ENCODE assay signal across 17 mouse cellular contexts in genomic region chr11:79288278-79288843, GRCm38 (mm10). TPM values are rescaled to one million over a fixed set of nuclear protein-coding genes. Genes with fewer than 3 reads are reported as not detected.
DNase-seq lines count a peak whose midpoint lies in the region; ATAC-seq lines count a peak whose summit lies in the region.
"Had no signal": no experiment of that assay in that cellular context is flagged by ENCODE, and none has a peak within 500 bp of the region (broad histone marks: within the 10 kb centered on the region; RNA-seq: fewer than 3 reads in every experiment).

No protein-coding gene starts in this region.

- WGBS in kidney, embryonic 15.5 days = 12% methylated on average over 7 of the region's 7 CpGs
- WGBS in neural tube, embryonic 13.5 days = 44% methylated on average over 7 of the region's 7 CpGs
- WGBS in limb, embryonic 12.5 days = 46% methylated on average over 7 of the region's 7 CpGs
- WGBS in neural tube, embryonic 15.5 days = 40% methylated on average over 7 of the region's 7 CpGs

- peak; percentile 86 for ATAC-seq in kidney, embryonic 15.5 days (replicated peaks; ENCODE audit: low FRiP score)
- ATAC-seq in neural tube, embryonic 13.5 days (ENCODE audit: low read depth) = peak; percentile 50; the same call in 1 of the 2 replicates
- ATAC-seq in limb, embryonic 12.5 days (ENCODE audit: insufficient number of reproducible peaks, insufficient read depth, low FRiP score, low TSS enrichment, low read depth) = no peak
- no peak for ATAC-seq in neural tube, embryonic 15.5 days (ENCODE audit: low FRiP score)
- ATAC-seq: CD4-positive, CD25-positive, alpha-beta regulatory T cell, adult 4 months; forebrain, embryonic 16.5 days; inflammation-experienced regulatory T-cells, adult 6 months; midbrain, embryonic 15.5 days had no signal

- peak overlapping the region; percentile 90 for H3K27ac ChIP-seq in kidney, embryonic 15.5 days
- 0 out of 2 replicates have a peak overlapping the region, but pooled peaks have one; percentile 11 for H3K27ac ChIP-seq in neural tube, embryonic 13.5 days (replicated peaks)
- 0 out of 2 replicates have a peak overlapping the region, but pooled peaks have one; percentile 35 for H3K27ac ChIP-seq in limb, embryonic 12.5 days
- peak overlapping the region; percentile 48; the same call in 1 of the 2 replicates for H3K27ac ChIP-seq in neural tube, embryonic 15.5 days (replicated peaks)
- H3K27ac ChIP-seq: midbrain, embryonic 15.5 days; stomach, embryonic 15.5 days had no signal

- H3K4me3 ChIP-seq in kidney, embryonic 15.5 days (replicated peaks) = no peak overlapping the region
- no peak overlapping the region for H3K4me3 ChIP-seq in neural tube, embryonic 13.5 days
- H3K4me3 ChIP-seq in limb, embryonic 12.5 days (replicated peaks) = no peak overlapping the region
- no peak overlapping the region for H3K4me3 ChIP-seq in neural tube, embryonic 15.5 days (replicated peaks)
- H3K4me3 ChIP-seq: midbrain, embryonic 15.5 days; stomach, embryonic 15.5 days had no signal

- H3K9ac ChIP-seq in kidney, embryonic 15.5 days = 0 out of 2 replicates have a peak overlapping the region, but pooled peaks have one; percentile 4
- no peak overlapping the region for H3K9ac ChIP-seq in neural tube, embryonic 13.5 days
- H3K9ac ChIP-seq in limb, embryonic 12.5 days (replicated peaks) = no peak overlapping the region
- no peak overlapping the region for H3K9ac ChIP-seq in neural tube, embryonic 15.5 days (replicated peaks)
- H3K9ac ChIP-seq: midbrain, embryonic 15.5 days; stomach, embryonic 15.5 days had no signal

- H3K36me3 ChIP-seq in kidney, embryonic 15.5 days = no peaks in the 10 kb centered on the region
- H3K36me3 ChIP-seq in neural tube, embryonic 13.5 days = no peaks in the 10 kb centered on the region
- H3K36me3 ChIP-seq in limb, embryonic 12.5 days = no peaks in the 10 kb centered on the region
- no peaks in the 10 kb centered on the region for H3K36me3 ChIP-seq in neural tube, embryonic 15.5 days
- H3K36me3 ChIP-seq: midbrain, embryonic 15.5 days; stomach, embryonic 15.5 days had no signal

- H3K27me3 ChIP-seq in kidney, embryonic 15.5 days = no peaks in the 10 kb centered on the region
- no peaks in the 10 kb centered on the region for H3K27me3 ChIP-seq in neural tube, embryonic 13.5 days
- no peaks in the 10 kb centered on the region for H3K27me3 ChIP-seq in limb, embryonic 12.5 days
- no peaks in the 10 kb centered on the region for H3K27me3 ChIP-seq in neural tube, embryonic 15.5 days (replicated peaks)
- H3K27me3 ChIP-seq: midbrain, embryonic 15.5 days; stomach, embryonic 15.5 days had no signal

- DNase-seq in kidney, postnatal 10 days = no peak
- no peak for DNase-seq in neural tube, embryonic 10.5 days (ENCODE audit: extremely low spot score, low spot score)
- no peak for DNase-seq in ovary, postnatal 36 days (ENCODE audit: low spot score)
- DNase-seq: cerebellum, postnatal 14 days; retina, postnatal 1 day; thymus, postnatal 14 days had no signal

- H3K4me2 ChIP-seq in kidney, embryonic 15.5 days = no peak overlapping the region; the same call in 1 of the 2 replicates
- H3K4me2 ChIP-seq in neural tube, embryonic 13.5 days = no peak overlapping the region
- no peak overlapping the region for H3K4me2 ChIP-seq in limb, embryonic 12.5 days
- no peak overlapping the region for H3K4me2 ChIP-seq in neural tube, embryonic 15.5 days
- H3K4me2 ChIP-seq: midbrain, embryonic 15.5 days; stomach, embryonic 15.5 days had no signal

- H3K4me1 ChIP-seq in kidney, embryonic 15.5 days = peaks cover 66% of the 10 kb centered on the region
- H3K4me1 ChIP-seq in neural tube, embryonic 13.5 days (replicated peaks) = peaks cover 22% of the 10 kb centered on the region; the same call in 1 of the 2 replicates
- H3K4me1 ChIP-seq in limb, embryonic 12.5 days (replicated peaks) = peaks cover 25% of the 10 kb centered on the region
- peaks cover 13% of the 10 kb centered on the region for H3K4me1 ChIP-seq in neural tube, embryonic 15.5 days
- H3K4me1 ChIP-seq: midbrain, embryonic 15.5 days had no signal

- H3K9me3 ChIP-seq in kidney, embryonic 15.5 days (replicated peaks) = peaks cover 8% of the 10 kb centered on the region; the same call in 1 of the 2 replicates
- no peaks in the 10 kb centered on the region for H3K9me3 ChIP-seq in neural tube, embryonic 13.5 days
- H3K9me3 ChIP-seq in limb, embryonic 12.5 days = peaks cover 8% of the 10 kb centered on the region; the same call in 1 of the 2 replicates
- H3K9me3 ChIP-seq in neural tube, embryonic 15.5 days (replicated peaks) = no peaks in the 10 kb centered on the region
- H3K9me3 ChIP-seq: midbrain, embryonic 15.5 days; stomach, embryonic 15.5 days had no signal

RNA-seq across cellular contexts. Expression of gene Gm9964, which starts 8.3 kb away (rescaled TPM):
- not detected in 2 replicates for polyA plus RNA-seq in kidney, embryonic 15.5 days (2015; fragmentation: Nextera tagmentation; extraction: Ambion mirVana)
- not detected in 2 replicates for polyA plus RNA-seq in neural tube, embryonic 13.5 days (2015; fragmentation: Nextera tagmentation; extraction: Ambion mirVana)
- not detected in 2 replicates for polyA plus RNA-seq in limb, embryonic 12.5 days (2016; fragmentation: Nextera tagmentation; extraction: Ambion mirVana)
- polyA plus RNA-seq in neural tube, embryonic 15.5 days (2015; fragmentation: Nextera tagmentation; extraction: Ambion mirVana) = not detected in 2 replicates
- polyA plus RNA-seq: CD4-positive, CD25-positive, alpha-beta regulatory T cell, adult 4 months; forebrain, embryonic 16.5 days; inflammation-experienced regulatory T-cells, adult 6 months; limb, embryonic 14.5 days; midbrain, embryonic 15.5 days; neural tube, embryonic 11.5 days had no signal

RNA-seq across cellular contexts. Expression of gene Wsb1, which starts 33.9 kb away (rescaled TPM):
- polyA plus RNA-seq in kidney, embryonic 15.5 days (2015; fragmentation: Nextera tagmentation; extraction: Ambion mirVana) = 316 and 358 TPM in 2 replicates
- 492 and 532 TPM in 2 replicates for polyA plus RNA-seq in neural tube, embryonic 13.5 days (2015; fragmentation: Nextera tagmentation; extraction: Ambion mirVana)
- 446 and 475 TPM in 2 replicates for polyA plus RNA-seq in limb, embryonic 12.5 days (2016; fragmentation: Nextera tagmentation; extraction: Ambion mirVana)
- 415 and 444 TPM in 2 replicates for polyA plus RNA-seq in neural tube, embryonic 15.5 days (2015; fragmentation: Nextera tagmentation; extraction: Ambion mirVana)

RNA-seq across cellular contexts. Expression of gene Nf1, which starts 51.1 kb away (rescaled TPM):
- polyA plus RNA-seq in kidney, embryonic 15.5 days (2015; fragmentation: Nextera tagmentation; extraction: Ambion mirVana) = 8.9 and 9.0 TPM in 2 replicates
- polyA plus RNA-seq in neural tube, embryonic 13.5 days (2015; fragmentation: Nextera tagmentation; extraction: Ambion mirVana) = 6.1 and 6.8 TPM in 2 replicates
- 7.9 and 9.3 TPM in 2 replicates for polyA plus RNA-seq in limb, embryonic 12.5 days (2016; fragmentation: Nextera tagmentation; extraction: Ambion mirVana)
- 5.4 and 5.6 TPM in 2 replicates for polyA plus RNA-seq in neural tube, embryonic 15.5 days (2015; fragmentation: Nextera tagmentation; extraction: Ambion mirVana)

Comparison
In these comparisons a context has a peak if more than half of its experiments do, and no peak if none do; other contexts are left out.
1. ATAC-seq: peak in kidney, embryonic 15.5 days (single experiment) and neural tube, embryonic 13.5 days (single experiment); none in limb, embryonic 12.5 days (single experiment) and neural tube, embryonic 15.5 days (single experiment).
2. H3K27ac ChIP-seq: peak in every context shown above with its lines; median percentile 90 in kidney, embryonic 15.5 days; 48 in neural tube, embryonic 15.5 days; 35 in limb, embryonic 12.5 days; 11 in neural tube, embryonic 13.5 days.